Mouse (Mus musculus) E14TG2a.4 (cell line): ENCODE results near the gene Prss48.

Experiments used
- CTCF ChIP-seq: conservative IDR thresholded peaks from 2 replicates; pipeline ENCODE4 v1.5.1; 2014; ENCODE audit warnings: low read length
- NANOG ChIP-seq: IDR thresholded peaks from 2 replicates; pipeline ENCODE4 v1.6.1; 2014; ENCODE audit warnings: borderline replicate concordance, low read length, mixed read lengths
- POU5F1 ChIP-seq: IDR thresholded peaks from 2 replicates; pipeline ENCODE4 v1.6.1; 2014; ENCODE audit warnings: low read length, borderline replicate concordance

- TF ChIP-seq NANOG (no peak), CTCF (peak; percentile 61), POU5F1 (no peak)
Observed at GRCm38 (mm10) chr3:86047686-86048408, 45.6 kb upstream of the Prss48 start.
